Mouse (Mus musculus) G1E (cell line): ENCODE measurements around the gene Abcd3. TPM values are rescaled to one million over a fixed set of nuclear protein-coding genes. Genes with fewer than 3 reads are reported as not detected.
A peak's percentile ranks its signal among the peaks of the same experiment; 100 is the strongest.

Source experiments
- ATAC-seq: 2 replicates; pipeline ENCODE4 v1.8.0; 2016; ENCODE audit warnings: mild to moderate bottlenecking; ENCODE audit not compliant: insufficient number of reproducible peaks, poor library complexity, low FRiP score, severe bottlenecking; ENCODE audit errors: extremely low read depth
- DNase-seq: peaks from one replicate; pipeline ENCODE4 v3.0.0; 2012; ENCODE audit warnings: low spot score
- H3K27me3 ChIP-seq: 2 replicates; pipeline ENCODE4 v1.6.1; 2012; ENCODE audit warnings: mild to moderate bottlenecking, low read length, inconsistent platforms; ENCODE audit not compliant: insufficient read depth
- H3K36me3 ChIP-seq: replicated peaks from 2 replicates; pipeline ENCODE3; 2012; ENCODE audit warnings: mild to moderate bottlenecking, inconsistent platforms
- H3K4me1 ChIP-seq: 2 replicates; pipeline ENCODE4 v1.6.1; 2012; ENCODE audit warnings: low read depth, low read length, inconsistent platforms, mixed read lengths; ENCODE audit not compliant: insufficient read depth
- H3K4me3 ChIP-seq: 2 replicates; pipeline ENCODE4 v1.5.1; 2012; ENCODE audit warnings: low read depth, mild to moderate bottlenecking, inconsistent platforms, low read length, moderate library complexity, mixed read lengths
- H3K9me3 ChIP-seq: replicated peaks from 2 replicates; pipeline ENCODE4 v1.6.1; 2012; ENCODE audit warnings: inconsistent platforms
- CTCF ChIP-seq: IDR thresholded peaks from 2 replicates; pipeline ENCODE4 v1.5.1; 2012; ENCODE audit warnings: low read depth, low read length, inconsistent platforms, mixed read lengths
- GATA1 ChIP-seq: IDR thresholded peaks from 2 replicates; pipeline ENCODE4 v1.6.1; 2012; ENCODE audit warnings: borderline replicate concordance, low read length, inconsistent platforms, mixed read lengths
- GATA2 ChIP-seq: IDR thresholded peaks from 2 replicates; pipeline ENCODE4 v1.6.1; 2012; ENCODE audit warnings: low read depth, low read length, inconsistent platforms, borderline replicate concordance
- POLR2AphosphoS5 ChIP-seq: IDR thresholded peaks from 2 replicates; pipeline ENCODE4 v1.6.1; 2012; ENCODE audit warnings: low read depth, low read length, inconsistent platforms; ENCODE audit not compliant: insufficient replicate concordance
- TAL1 ChIP-seq: conservative IDR thresholded peaks from 2 replicates; pipeline ENCODE4 v1.6.1; 2012; ENCODE audit warnings: low read depth, low read length, inconsistent platforms, mixed read lengths
- polyA plus RNA-seq: library from polyadenylated mRNA; stranded (reverse); fragments of >175 nt; gene quantifications from 2 replicates; pipeline ENCODE4 v1.2.3, GENCODE M21; 2012
- total RNA-seq, 2 experiments: library from RNA; stranded (forward) in 1 of 2; stranded (reverse) in 1 of 2; fragments of 200-1000 nt in 1 of 2; fragments of >200 nt in 1 of 2; fragmentation: Nextera tagmentation in 1 of 2; gene quantifications; 2 replicates each; pipeline ENCODE4 v1.2.3; 2014 to 2017

The Abcd3 gene
- total and polyA plus RNA-seq, 3 experiments: 20.4 to 42.0 (median 20.7) TPM

DNA sequence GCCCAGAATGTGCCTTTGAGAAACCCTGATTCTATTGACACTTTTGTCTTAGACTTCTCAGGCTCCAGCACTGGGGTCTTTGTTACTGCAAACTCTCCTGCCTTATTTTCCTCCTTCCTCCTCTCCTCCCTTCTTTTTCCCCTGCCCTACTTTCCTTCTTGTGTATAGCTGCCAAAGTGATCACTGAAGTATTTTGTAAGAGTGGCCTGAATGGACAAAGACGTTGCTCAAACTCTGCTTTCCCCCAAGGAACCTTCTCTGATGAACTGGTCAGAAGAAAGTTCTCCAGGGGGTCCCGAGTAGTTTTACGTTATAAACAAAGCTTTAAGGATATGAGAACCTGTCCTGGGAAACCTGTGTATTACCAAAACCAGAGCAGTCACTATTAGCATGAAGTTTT lies 95.4 kb downstream of the Abcd3 start:
- ATAC-seq (no peak), DNase-seq (no peak)
- TF ChIP-seq GATA2: no peak
- TF ChIP-seq GATA1: no peak
- no peak for TF ChIP-seq POLR2AphosphoS5
- no peak for TF ChIP-seq TAL1
- TF ChIP-seq CTCF: no peak
- H3K36me3 ChIP-seq: no peaks in the 10 kb centered on the region
- peaks cover 43% of the 10 kb centered on the region for H3K27me3 ChIP-seq
- peaks cover 9% of the 10 kb centered on the region for H3K9me3 ChIP-seq
- no peak overlapping the region for H3K4me3 ChIP-seq
- peaks cover 25% of the 10 kb centered on the region for H3K4me1 ChIP-seq

DNA sequence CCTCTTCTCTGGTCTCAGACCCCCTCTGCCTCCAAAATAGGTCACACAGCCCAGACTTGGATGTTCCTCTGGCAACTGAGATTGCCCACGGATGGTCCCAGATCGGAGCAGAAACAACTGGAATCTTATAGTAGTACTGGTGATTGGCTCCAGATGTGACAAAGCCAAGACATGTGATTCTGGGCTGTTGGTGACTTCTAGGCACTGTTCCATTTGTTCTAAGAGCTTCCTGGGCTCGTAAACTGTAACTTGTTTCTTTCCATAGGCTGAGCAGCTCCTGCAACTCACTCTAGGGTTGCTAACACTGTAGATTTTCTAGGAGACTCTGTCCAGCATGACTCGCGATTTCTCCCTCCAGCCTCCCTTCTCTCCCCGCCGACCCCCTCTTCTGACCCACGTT lies 96.4 kb downstream of the Abcd3 start:
- ATAC-seq: no peak

DNA sequence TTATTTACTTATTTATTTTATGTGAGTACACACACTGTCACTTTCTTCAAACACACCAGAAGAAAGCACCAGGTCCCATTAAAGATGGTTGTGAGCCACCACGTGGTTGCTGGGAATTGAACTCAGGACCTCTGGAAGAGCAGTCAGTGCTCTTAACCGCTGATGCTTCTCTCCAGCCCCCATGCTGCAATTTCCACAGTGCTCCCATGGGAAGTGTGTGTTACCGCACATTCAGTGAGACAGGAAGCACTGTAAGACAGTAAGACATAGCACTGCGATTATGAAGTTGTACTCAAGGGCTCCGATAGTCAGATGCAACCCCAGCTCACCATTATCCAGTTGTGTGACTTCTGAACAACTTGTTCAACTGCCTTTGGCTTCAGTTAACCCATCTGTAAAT lies 98.6 kb downstream of the Abcd3 start:
- Histone ChIP-seq H3K9me3 (no peaks in the 10 kb centered on the region), H3K36me3 (no peaks in the 10 kb centered on the region), H3K4me3 (no peak overlapping the region), H3K4me1 (peaks cover 22% of the 10 kb centered on the region), H3K27me3 (peaks cover 41% of the 10 kb centered on the region)
- ATAC-seq (no peak), DNase-seq (no peak)
- TF ChIP-seq GATA2: no peak
- TF ChIP-seq CTCF: no peak
- TF ChIP-seq TAL1: no peak
- no peak for TF ChIP-seq POLR2AphosphoS5
- TF ChIP-seq GATA1: no peak

More for the DNA sequence above, 96.4 kb downstream of the Abcd3 start:
- no peak for DNase-seq
- Histone ChIP-seq H3K4me1 (peaks cover 27% of the 10 kb centered on the region), H3K36me3 (no peaks in the 10 kb centered on the region), H3K27me3 (peaks cover 40% of the 10 kb centered on the region), H3K4me3 (no peak overlapping the region), H3K9me3 (peaks cover 9% of the 10 kb centered on the region)
- TF ChIP-seq POLR2AphosphoS5 (no peak), GATA1 (no peak), TAL1 (no peak), CTCF (no peak), GATA2 (no peak)

DNA sequence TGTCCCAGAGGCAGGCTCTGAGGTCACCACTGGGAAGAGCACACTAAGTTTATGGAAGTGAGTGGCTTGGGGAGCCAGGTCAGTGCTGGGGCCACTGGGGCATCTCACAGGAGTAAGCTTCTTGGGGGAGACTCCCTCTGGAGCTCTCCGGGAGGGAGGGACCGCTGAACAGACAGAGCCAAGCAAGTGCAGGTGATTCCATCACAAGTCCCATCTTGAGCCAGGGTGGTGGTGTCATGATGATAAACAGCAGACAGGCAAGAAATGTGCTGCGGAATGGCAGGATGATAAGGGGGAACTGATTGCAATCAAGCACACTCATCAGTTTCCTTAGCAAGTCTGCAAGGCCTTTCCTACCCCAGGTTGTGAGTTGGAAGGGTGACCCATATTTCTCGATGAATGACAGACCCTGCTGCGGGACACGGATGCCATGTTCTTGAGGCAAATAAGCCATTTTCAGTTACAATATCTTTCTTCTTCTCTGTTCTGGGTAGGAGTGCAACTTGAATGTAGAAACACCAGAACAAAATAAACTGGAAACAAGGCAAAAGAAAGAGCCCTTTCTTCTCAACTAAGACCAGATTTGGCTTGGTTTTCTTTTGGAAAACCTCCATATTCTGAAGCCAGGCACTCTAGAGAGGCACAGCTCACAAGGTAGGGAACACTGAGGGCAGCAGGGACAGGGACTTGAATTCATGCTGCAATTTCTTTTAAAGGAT lies 99.2 kb downstream of the Abcd3 start:
- ATAC-seq (0 out of 2 replicates have a peak, but pooled peaks have one; percentile 38), DNase-seq (no peak)
- H3K4me3 ChIP-seq: no peak overlapping the region
- H3K9me3 ChIP-seq: no peaks in the 10 kb centered on the region
- peaks cover 47% of the 10 kb centered on the region for H3K27me3 ChIP-seq
- H3K36me3 ChIP-seq: no peaks in the 10 kb centered on the region
- H3K4me1 ChIP-seq: peaks cover 17% of the 10 kb centered on the region
- TF ChIP-seq CTCF (no peak), TAL1 (no peak), GATA2 (no peak), POLR2AphosphoS5 (no peak)

DNA sequence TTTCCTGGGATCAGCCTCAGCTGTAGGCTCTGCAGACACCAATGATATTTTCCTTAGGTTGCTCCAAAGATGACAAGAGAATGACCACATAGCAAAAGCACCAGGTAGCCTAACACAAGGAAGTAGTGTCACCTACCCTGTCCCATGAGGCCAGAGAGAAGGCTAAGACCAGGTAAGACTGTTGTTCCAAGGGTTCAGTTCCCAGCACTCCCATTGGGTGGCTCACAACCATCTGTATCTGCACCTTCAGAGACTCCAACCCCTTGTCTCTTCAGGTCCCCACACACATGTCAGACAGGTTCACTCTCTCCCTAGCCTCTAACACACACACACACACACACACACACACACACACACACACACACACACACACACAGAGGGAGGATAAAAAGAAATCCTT lies 99.8 kb downstream of the Abcd3 start:
- no peaks in the 10 kb centered on the region for H3K9me3 ChIP-seq
- no peaks in the 10 kb centered on the region for H3K36me3 ChIP-seq
- H3K27me3 ChIP-seq: peaks cover 50% of the 10 kb centered on the region
- no peak for ATAC-seq
- TF ChIP-seq CTCF (no peak), POLR2AphosphoS5 (no peak), GATA1 (no peak)
- H3K4me3 ChIP-seq: no peak overlapping the region
- no peak for DNase-seq
- peaks cover 17% of the 10 kb centered on the region for H3K4me1 ChIP-seq

DNA sequence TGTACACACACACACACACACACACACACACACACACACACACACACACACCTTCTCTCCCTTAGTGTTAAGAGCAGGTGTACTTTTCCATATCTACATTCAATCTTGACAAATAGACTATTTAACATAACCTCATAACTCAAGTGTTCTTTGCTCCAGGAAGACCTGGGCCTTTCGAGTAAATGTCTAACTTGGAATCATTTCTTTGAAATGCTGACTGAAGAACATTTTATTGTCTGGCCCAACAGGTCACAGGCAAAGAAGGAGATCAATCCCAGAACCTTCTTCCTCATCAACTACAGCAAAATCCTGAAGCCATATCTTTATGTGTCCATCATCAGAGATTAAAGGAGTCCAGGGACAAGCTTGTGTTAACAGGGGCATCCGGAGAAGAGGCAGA lies 100.6 kb downstream of the Abcd3 start:
- no peaks in the 10 kb centered on the region for H3K36me3 ChIP-seq
- peaks cover 54% of the 10 kb centered on the region for H3K27me3 ChIP-seq
- no peaks in the 10 kb centered on the region for H3K9me3 ChIP-seq
- peaks cover 17% of the 10 kb centered on the region for H3K4me1 ChIP-seq
- no peak for DNase-seq
- TF ChIP-seq CTCF: no peak
- TF ChIP-seq TAL1: no peak
- no peak for TF ChIP-seq GATA1
- TF ChIP-seq POLR2AphosphoS5: no peak
- no peak for TF ChIP-seq GATA2
- no peak for ATAC-seq
- H3K4me3 ChIP-seq: no peak overlapping the region
